Mouse (Mus musculus) heart, embryonic 10.5 days (tissue): Measurements from ENCODE around the gene Col4a2. TPM values are rescaled to one million over a fixed set of nuclear protein-coding genes. Genes with fewer than 3 reads are reported as not detected.
"Not testable (repeated sequence)": the region's sequence is repeated elsewhere in the genome, so short reads cannot be mapped to it uniquely, and the experiment has no call there.

Experiments used
- DNase-seq: peaks from one replicate; pipeline ENCODE4 v3.0.0-alpha.2; 2017; ENCODE audit warnings: low spot score
- H3K27ac ChIP-seq: fragments of 300-500 bp; sonication (generic); 2 replicates; pipeline ENCODE4 v1.5.1; 2016; ENCODE audit warnings: mild to moderate bottlenecking
- H3K27me3 ChIP-seq: fragments of 300-500 bp; sonication (generic); 2 replicates; pipeline ENCODE4 v1.6.1; 2016; ENCODE audit warnings: mild to moderate bottlenecking; ENCODE audit not compliant: poor library complexity, insufficient read depth, severe bottlenecking
- H3K36me3 ChIP-seq: fragments of 300-500 bp; sonication (generic); 2 replicates; pipeline ENCODE4 v1.6.1; 2016; ENCODE audit warnings: mild to moderate bottlenecking, moderate library complexity
- H3K4me1 ChIP-seq: fragments of 300-500 bp; sonication (generic); 2 replicates; pipeline ENCODE4 v1.6.1; 2016; ENCODE audit warnings: mild to moderate bottlenecking
- H3K4me3 ChIP-seq: fragments of 300-500 bp; sonication (generic); 2 replicates; pipeline ENCODE4 v1.5.1; 2016; ENCODE audit warnings: mild to moderate bottlenecking, moderate library complexity
- H3K9me3 ChIP-seq: fragments of 300-500 bp; sonication (generic); 2 replicates; pipeline ENCODE4 v1.6.1; 2016; ENCODE audit warnings: mild to moderate bottlenecking, moderate library complexity
- WGBS: fragments of 180-500 bp; shearing (Covaris S2); methylation state at CpG from one replicate; pipeline ENCODE4 v1.1.7; 2016; 5-methylcytosine and 5-hydroxymethylcytosine counted together
- polyA plus RNA-seq: library from polyadenylated mRNA; unstranded; fragments of >200 nt; fragmentation: Nextera tagmentation; extraction: Ambion mirVana; gene quantifications from 2 replicates; pipeline ENCODE4 v1.2.1, GENCODE M21; 2016

Gene Col4a2
- polyA plus RNA-seq, 1 experiment from 2014 or later = 54.9 TPM

GRCm38 (mm10) chr8:11457278-11457677 lies 144.7 kb downstream of the Col4a2 start:
- no peaks in the 10 kb centered on the region for H3K27me3 ChIP-seq
- H3K27ac ChIP-seq = no peak overlapping the region
- DNase-seq = no peak
- H3K4me1 ChIP-seq = peaks cover 37% of the 10 kb centered on the region
- WGBS = 62% methylated on average over 3 of the region's 3 CpGs
- H3K36me3 ChIP-seq = peaks cover 9% of the 10 kb centered on the region; the same call in 1 of the 2 replicates
- no peak overlapping the region for H3K4me3 ChIP-seq
- no peaks in the 10 kb centered on the region for H3K9me3 ChIP-seq

GRCm38 (mm10) chr8:11457981-11458836 lies 145.6 kb downstream of the Col4a2 start:
- Histone ChIP-seq H3K4me3 (no peak overlapping the region), H3K27me3 (no peaks in the 10 kb centered on the region), H3K36me3 (peaks cover 9% of the 10 kb centered on the region; the same call in 1 of the 2 replicates), H3K9me3 (no peaks in the 10 kb centered on the region), H3K27ac (peak overlapping the region; percentile 67; the same call in 1 of the 2 replicates), H3K4me1 (peaks cover 43% of the 10 kb centered on the region)
- DNase-seq = no peak
- 40% methylated on average over 11 of the region's 12 CpGs for WGBS

DNA sequence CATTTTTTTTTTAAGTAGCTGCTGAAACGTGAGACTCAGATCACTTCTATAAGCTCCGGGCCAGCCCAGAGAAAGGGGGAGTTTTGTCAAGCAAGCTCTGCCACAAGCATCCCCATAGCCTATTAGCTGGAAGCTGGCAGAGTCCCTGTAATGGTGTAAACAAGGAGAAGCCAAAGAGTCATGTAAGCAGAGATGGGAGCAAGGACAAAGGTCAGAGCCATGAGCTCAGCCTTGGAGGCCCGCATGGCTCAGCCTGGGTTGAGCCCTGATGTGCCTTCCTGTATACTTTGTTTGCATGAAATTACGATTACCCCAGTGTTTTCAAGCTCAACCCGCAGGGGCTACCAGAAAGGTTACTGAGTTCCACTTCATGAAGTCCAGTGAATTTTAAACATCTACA lies 146.4 kb downstream of the Col4a2 start:
- 56% methylated on average over 5 of the region's 5 CpGs for WGBS
- Histone ChIP-seq H3K9me3 (no peaks in the 10 kb centered on the region), H3K27me3 (no peaks in the 10 kb centered on the region), H3K4me1 (peaks cover 51% of the 10 kb centered on the region), H3K27ac (peak overlapping the region; percentile 42; the same call in 1 of the 2 replicates), H3K36me3 (peaks cover 4% of the 10 kb centered on the region; the same call in 1 of the 2 replicates), H3K4me3 (no peak overlapping the region)
- DNase-seq = no peak

GRCm38 (mm10) chr8:11460934-11461333 lies 148.3 kb downstream of the Col4a2 start:
- DNase-seq = no peak
- Histone ChIP-seq H3K36me3 (no peaks in the 10 kb centered on the region), H3K27me3 (no peaks in the 10 kb centered on the region), H3K9me3 (no peaks in the 10 kb centered on the region), H3K4me1 (peaks cover 53% of the 10 kb centered on the region), H3K27ac (no peak overlapping the region), H3K4me3 (no peak overlapping the region)
- WGBS = 19% methylated on average over 2 of the region's 2 CpGs

DNA sequence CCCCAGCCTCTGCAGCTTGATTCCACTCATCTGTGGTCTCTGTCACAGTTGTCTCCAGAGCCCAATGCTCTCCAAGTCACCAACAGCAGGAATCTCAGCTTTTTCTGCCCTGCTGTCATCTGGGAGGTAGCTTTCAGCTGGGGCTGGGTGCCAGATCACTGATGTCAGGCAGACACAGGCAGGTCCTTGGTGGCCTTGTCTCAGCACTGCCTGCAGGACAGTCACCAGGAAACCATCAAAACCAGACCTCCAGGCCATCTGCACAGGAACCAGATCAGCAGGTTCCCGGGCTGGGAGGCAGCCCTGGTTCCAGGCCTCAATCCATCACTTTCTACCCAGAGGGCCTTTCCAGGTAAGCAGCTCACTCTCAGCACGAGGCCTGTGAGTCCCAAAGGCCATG lies 149.2 kb downstream of the Col4a2 start:
- Histone ChIP-seq H3K27ac (peak overlapping the region; percentile 13; the same call in 1 of the 2 replicates), H3K36me3 (no peaks in the 10 kb centered on the region), H3K9me3 (no peaks in the 10 kb centered on the region), H3K4me1 (peaks cover 53% of the 10 kb centered on the region), H3K27me3 (no peaks in the 10 kb centered on the region), H3K4me3 (no peak overlapping the region)
- DNase-seq = no peak
- 40% methylated on average over 2 of the region's 2 CpGs for WGBS

GRCm38 (mm10) chr8:11462641-11463040 lies 150.0 kb downstream of the Col4a2 start:
- H3K4me1 ChIP-seq = peaks cover 50% of the 10 kb centered on the region
- WGBS = 90% methylated on average over 4 of the region's 4 CpGs
- no peaks in the 10 kb centered on the region for H3K27me3 ChIP-seq
- no peak overlapping the region for H3K4me3 ChIP-seq
- no peak for DNase-seq
- no peak overlapping the region for H3K27ac ChIP-seq
- peaks cover 6% of the 10 kb centered on the region; the same call in 1 of the 2 replicates for H3K36me3 ChIP-seq
- 0 out of 2 replicates have a peak, but pooled peaks cover 3% of the 10 kb centered on the region for H3K9me3 ChIP-seq

GRCm38 (mm10) chr8:11463541-11463888 lies 150.9 kb downstream of the Col4a2 start:
- H3K36me3 ChIP-seq = peaks cover 14% of the 10 kb centered on the region; the same call in 1 of the 2 replicates
- 0 out of 2 replicates have a peak, but pooled peaks cover 4% of the 10 kb centered on the region for H3K9me3 ChIP-seq
- peak overlapping the region; percentile 70; the same call in 1 of the 2 replicates for H3K27ac ChIP-seq
- DNase-seq = no peak
- H3K27me3 ChIP-seq = no peaks in the 10 kb centered on the region
- H3K4me1 ChIP-seq = peaks cover 41% of the 10 kb centered on the region
- no peak overlapping the region for H3K4me3 ChIP-seq
- 69% methylated on average over 2 of the region's 2 CpGs for WGBS

DNA sequence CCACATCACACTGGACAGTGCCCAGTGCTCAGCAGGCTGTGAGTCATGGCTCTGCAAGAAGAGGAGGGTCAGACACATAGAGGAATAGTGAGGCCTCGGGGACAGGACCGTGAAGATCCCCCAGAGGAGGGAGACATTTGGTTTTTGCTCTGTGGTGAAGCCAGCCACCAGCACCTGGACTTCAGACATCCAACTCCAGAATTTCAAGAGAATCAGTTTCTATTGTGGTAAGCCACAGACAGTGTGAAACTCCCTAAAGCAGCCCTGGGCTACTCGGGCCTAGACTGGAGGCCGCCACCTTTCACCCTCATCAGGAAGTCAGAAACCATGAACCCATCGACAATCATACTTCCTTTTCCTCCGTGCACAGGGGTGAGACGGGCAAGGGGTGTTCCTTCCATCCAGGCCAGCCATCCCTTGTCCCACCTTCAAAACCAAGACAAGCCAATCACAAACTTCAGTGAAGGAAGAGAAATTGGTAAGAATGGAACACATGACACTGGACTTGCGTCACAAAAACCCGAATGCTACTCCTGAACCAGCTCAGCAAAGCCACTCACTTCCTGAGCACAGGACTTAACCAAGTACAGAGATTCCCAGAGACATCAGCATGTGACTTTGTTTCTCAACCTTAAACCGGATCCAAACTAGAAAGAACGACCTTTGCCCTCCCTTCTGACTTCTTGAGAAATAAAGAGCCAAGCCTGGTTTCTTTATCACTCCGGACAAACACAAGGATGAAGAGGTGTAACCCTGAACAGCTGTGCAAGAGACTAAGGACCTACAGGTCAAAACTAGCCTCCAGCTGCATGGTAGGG lies 151.5 kb downstream of the Col4a2 start:
- Histone ChIP-seq H3K27ac (peak overlapping the region; percentile 70), H3K27me3 (no peaks in the 10 kb centered on the region), H3K9me3 (0 out of 2 replicates have a peak, but pooled peaks cover 4% of the 10 kb centered on the region), H3K36me3 (peaks cover 14% of the 10 kb centered on the region; the same call in 1 of the 2 replicates), H3K4me1 (peaks cover 37% of the 10 kb centered on the region), H3K4me3 (no peak overlapping the region)
- no peak for DNase-seq
- WGBS = 76% methylated on average over 12 of the region's 12 CpGs

GRCm38 (mm10) chr8:11464707-11464964 lies 152.0 kb downstream of the Col4a2 start:
- peaks cover 36% of the 10 kb centered on the region for H3K4me1 ChIP-seq
- peaks cover 14% of the 10 kb centered on the region; the same call in 1 of the 2 replicates for H3K36me3 ChIP-seq
- H3K4me3 ChIP-seq = no peak overlapping the region
- no peak for DNase-seq
- H3K9me3 ChIP-seq = 0 out of 2 replicates have a peak, but pooled peaks cover 4% of the 10 kb centered on the region
- H3K27me3 ChIP-seq = no peaks in the 10 kb centered on the region
- 77% methylated on average over 3 of the region's 3 CpGs for WGBS
- no peak overlapping the region for H3K27ac ChIP-seq

DNA sequence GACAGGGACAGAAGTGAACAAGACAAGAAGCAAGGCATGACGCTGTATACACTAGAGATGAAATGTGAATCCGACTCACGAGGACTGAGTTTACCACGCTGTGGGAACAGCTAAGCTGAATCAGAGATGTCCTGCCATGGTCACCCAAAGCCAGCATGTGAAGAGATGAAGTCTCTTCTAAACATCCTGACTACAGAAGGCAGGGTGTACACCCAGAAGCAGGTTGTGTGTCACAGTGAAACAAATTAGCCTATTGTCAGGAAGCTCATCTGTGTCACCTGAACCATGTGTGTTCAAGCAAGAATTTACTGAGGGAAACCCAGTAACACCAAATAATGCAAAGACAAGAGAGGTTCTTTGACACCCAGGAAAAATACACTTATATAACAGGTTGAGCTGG lies 153.0 kb downstream of the Col4a2 start:
- DNase-seq = no peak
- Histone ChIP-seq H3K27ac (no peak overlapping the region), H3K36me3 (peaks cover 14% of the 10 kb centered on the region; the same call in 1 of the 2 replicates), H3K9me3 (0 out of 2 replicates have a peak, but pooled peaks cover 4% of the 10 kb centered on the region), H3K4me3 (no peak overlapping the region), H3K4me1 (peaks cover 36% of the 10 kb centered on the region), H3K27me3 (no peaks in the 10 kb centered on the region)
- WGBS = 88% methylated on average over 4 of the region's 4 CpGs

- DNase-seq, H3K4me3 ChIP-seq, H3K27me3 ChIP-seq, H3K9me3 ChIP-seq, H3K27ac ChIP-seq: not testable (repeated sequence)
- H3K36me3 ChIP-seq = peaks cover 14% of the 10 kb centered on the region; the same call in 1 of the 2 replicates
- WGBS = 85% methylated on average over 5 of the region's 5 CpGs
- H3K4me1 ChIP-seq = peaks cover 27% of the 10 kb centered on the region
Measured at GRCm38 (mm10) chr8:11466528-11466927, 153.9 kb downstream of the Col4a2 start.

DNA sequence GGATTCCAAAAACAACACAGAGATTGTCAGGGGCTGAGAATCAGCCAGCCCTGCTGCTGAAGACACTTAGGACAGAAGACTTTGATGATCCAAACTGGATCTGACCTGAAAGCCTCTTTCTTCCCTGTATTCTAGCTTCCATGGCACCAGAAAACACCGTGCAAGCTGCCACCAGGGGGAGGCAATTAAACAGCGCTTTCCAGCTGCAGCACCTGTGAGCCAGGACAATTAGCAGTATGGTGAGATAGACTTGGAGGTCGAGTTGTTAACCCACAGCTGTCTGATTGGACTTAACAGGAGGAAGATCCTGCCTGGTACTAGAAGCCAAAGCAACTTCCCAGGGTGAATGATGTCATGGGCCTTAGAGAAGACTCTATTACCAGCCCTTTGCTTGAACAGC lies 156.5 kb downstream of the Col4a2 start:
- WGBS = 5% methylated on average over 3 of the region's 3 CpGs
- peaks cover 8% of the 10 kb centered on the region for H3K27me3 ChIP-seq
- 0 out of 2 replicates have a peak, but pooled peaks cover 4% of the 10 kb centered on the region for H3K9me3 ChIP-seq
- H3K4me3 ChIP-seq = no peak overlapping the region
- peaks cover 14% of the 10 kb centered on the region; the same call in 1 of the 2 replicates for H3K36me3 ChIP-seq
- peaks cover 27% of the 10 kb centered on the region for H3K4me1 ChIP-seq
- DNase-seq = no peak
- no peak overlapping the region for H3K27ac ChIP-seq

DNA sequence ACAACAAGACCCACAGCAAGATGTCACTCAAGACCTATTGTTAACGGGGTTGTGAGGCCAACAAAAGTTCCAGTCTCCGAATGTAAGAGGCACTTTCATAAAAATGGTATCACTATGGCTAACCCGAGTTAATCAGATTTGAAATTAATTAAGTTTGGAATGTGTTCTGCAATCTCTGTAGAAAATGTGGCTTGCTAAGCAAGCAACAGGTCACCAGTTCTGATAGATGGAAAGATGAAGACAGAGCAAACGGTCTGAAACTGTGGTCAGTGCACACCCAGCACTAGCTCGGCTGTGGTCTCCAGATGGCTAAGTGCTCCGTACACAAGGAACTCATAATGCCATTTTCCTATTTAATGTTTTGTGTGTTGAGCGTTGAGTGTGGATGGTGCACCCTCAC lies 158.1 kb downstream of the Col4a2 start:
- H3K27ac ChIP-seq = no peak overlapping the region
- DNase-seq = no peak
- H3K4me1 ChIP-seq = peaks cover 41% of the 10 kb centered on the region
- WGBS = 78% methylated on average over 7 of the region's 7 CpGs
- no peak overlapping the region for H3K4me3 ChIP-seq
- peaks cover 24% of the 10 kb centered on the region for H3K27me3 ChIP-seq
- H3K36me3 ChIP-seq = peaks cover 14% of the 10 kb centered on the region; the same call in 1 of the 2 replicates
- H3K9me3 ChIP-seq = 0 out of 2 replicates have a peak, but pooled peaks cover 4% of the 10 kb centered on the region
